Mouse (Mus musculus): Measurements from ENCODE around the gene Zfp710.

- no peak for TF ChIP-seq ZC3H11A (IDR thresholded peaks at IDR 0.05; ENCODE audit: borderline replicate concordance, low read depth, low read length)
- TF ChIP-seq CHD2 (IDR thresholded peaks at IDR 0.05; ENCODE audit: low read depth, low read length) = no peak
- TF ChIP-seq ZNF384 (IDR thresholded peaks at IDR 0.05; ENCODE audit: low read depth, low read length) = no peak
- TF ChIP-seq HCFC1 (IDR thresholded peaks at IDR 0.05; ENCODE audit: borderline replicate concordance, insufficient read depth, low read length) = no peak
- TF ChIP-seq MAFK (IDR thresholded peaks at IDR 0.05; ENCODE audit: insufficient read depth, low read depth, low read length) = no peak
Observed at GRCm38 (mm10) chr7:80030009-80030408, 5.4 kb downstream of the Zfp710 start.

All from ES-E14 (cell line).